Mouse (Mus musculus): ENCODE measurements around the gene Il27ra. TPM values are rescaled to one million over a fixed set of nuclear protein-coding genes. Genes with fewer than 3 reads are reported as not detected.

The Il27ra gene
- polyA plus RNA-seq, 1 experiment from 2014 or later = 4.4 TPM

GRCm38 (mm10) chr8:84072321-84072720, 29.9 kb upstream of the Il27ra start:
- 86% methylated on average over 10 of the region's 10 CpGs for WGBS
- Histone ChIP-seq H3K4me2 (no peak overlapping the region), H3K4me3 (no peak overlapping the region), H3K36me3 (peaks cover 25% of the 10 kb centered on the region), H3K9ac (no peak overlapping the region), H3K4me1 (replicated peaks) (peaks cover 45% of the 10 kb centered on the region), H3K9me3 (replicated peaks) (no peaks in the 10 kb centered on the region), H3K27ac (ENCODE audit: poor library complexity, severe bottlenecking) (no peak overlapping the region), H3K27me3 (replicated peaks) (no peaks in the 10 kb centered on the region)
- no peak for ATAC-seq (ENCODE audit: insufficient number of reproducible peaks, low FRiP score)

DNA sequence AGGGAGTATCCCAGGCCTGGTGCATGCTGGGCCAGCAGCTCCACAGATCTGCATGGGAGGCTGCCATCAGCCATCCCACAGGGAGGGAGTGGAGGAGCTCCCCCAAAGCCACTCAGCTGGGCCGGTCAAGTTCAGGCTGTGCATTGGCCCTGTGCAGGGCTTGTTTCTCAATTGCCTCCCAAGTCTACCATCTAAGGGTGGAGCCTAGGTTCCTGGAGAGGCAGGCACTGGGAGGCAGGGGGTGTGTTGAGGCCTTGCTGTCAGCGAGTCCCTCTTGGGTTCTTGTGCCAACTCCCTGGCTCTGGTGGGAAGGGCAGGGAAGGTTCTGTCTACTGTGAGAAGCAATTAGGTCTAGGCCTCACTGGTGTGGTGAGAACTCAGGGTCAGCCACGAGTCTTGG, 29.5 kb upstream of the Il27ra start:
- no peak overlapping the region for H3K4me3 ChIP-seq
- H3K4me1 ChIP-seq (replicated peaks) = peaks cover 45% of the 10 kb centered on the region
- H3K27me3 ChIP-seq (replicated peaks) = no peaks in the 10 kb centered on the region
- no peak overlapping the region for H3K27ac ChIP-seq (ENCODE audit: poor library complexity, severe bottlenecking)
- no peak for ATAC-seq (ENCODE audit: insufficient number of reproducible peaks, low FRiP score)
- H3K36me3 ChIP-seq = peaks cover 22% of the 10 kb centered on the region
- H3K4me2 ChIP-seq = no peak overlapping the region
- H3K9me3 ChIP-seq (replicated peaks) = no peaks in the 10 kb centered on the region
- no peak overlapping the region for H3K9ac ChIP-seq
- whole genome bisulfite sequencing = 66% methylated on average over 3 of the region's 3 CpGs

DNA sequence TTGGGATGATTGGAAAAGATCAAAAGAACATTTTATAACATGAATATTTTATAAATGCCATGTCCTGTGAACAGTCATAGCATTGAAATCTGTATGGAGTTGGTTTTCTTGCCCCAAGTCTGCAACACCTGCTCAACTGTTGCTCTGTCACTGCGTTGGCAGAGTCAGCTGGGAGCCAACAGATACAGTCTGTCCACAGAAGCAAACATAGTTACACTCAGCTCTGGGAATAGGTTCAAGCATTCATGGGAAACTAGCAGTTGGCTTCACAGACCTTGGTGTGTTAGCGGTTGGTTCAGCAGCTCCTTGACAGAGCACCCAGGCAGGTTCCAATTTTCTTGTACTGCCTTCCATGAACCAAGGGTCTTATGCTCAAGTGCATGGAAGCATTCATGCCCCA, 28.3 kb upstream of the Il27ra start:
- no peaks in the 10 kb centered on the region for H3K9me3 ChIP-seq (replicated peaks)
- ATAC-seq (ENCODE audit: insufficient number of reproducible peaks, low FRiP score) = no peak
- H3K9ac ChIP-seq = no peak overlapping the region
- WGBS = 83% methylated on average over 2 of the region's 2 CpGs
- no peak overlapping the region for H3K4me3 ChIP-seq
- peaks cover 45% of the 10 kb centered on the region for H3K4me1 ChIP-seq (replicated peaks)
- peaks cover 13% of the 10 kb centered on the region for H3K36me3 ChIP-seq
- H3K27ac ChIP-seq (ENCODE audit: poor library complexity, severe bottlenecking) = no peak overlapping the region
- no peaks in the 10 kb centered on the region for H3K27me3 ChIP-seq (replicated peaks)
- H3K4me2 ChIP-seq = no peak overlapping the region

GRCm38 (mm10) chr8:84070241-84070640, 27.9 kb upstream of the Il27ra start:
- Histone ChIP-seq H3K9me3 (replicated peaks) (no peaks in the 10 kb centered on the region), H3K4me2 (no peak overlapping the region), H3K9ac (no peak overlapping the region), H3K27ac (ENCODE audit: poor library complexity, severe bottlenecking) (no peak overlapping the region), H3K36me3 (peaks cover 11% of the 10 kb centered on the region), H3K27me3 (replicated peaks) (no peaks in the 10 kb centered on the region), H3K4me3 (no peak overlapping the region), H3K4me1 (replicated peaks) (peaks cover 45% of the 10 kb centered on the region)
- 69% methylated on average over 5 of the region's 5 CpGs for WGBS
- ATAC-seq (ENCODE audit: insufficient number of reproducible peaks, low FRiP score) = no peak

GRCm38 (mm10) chr8:84069750-84070149, 27.4 kb upstream of the Il27ra start:
- H3K9me3 ChIP-seq (replicated peaks) = no peaks in the 10 kb centered on the region
- WGBS = 73% methylated on average over 2 of the region's 2 CpGs
- ATAC-seq (ENCODE audit: insufficient number of reproducible peaks, low FRiP score) = no peak
- peaks cover 45% of the 10 kb centered on the region for H3K4me1 ChIP-seq (replicated peaks)
- no peak overlapping the region for H3K4me3 ChIP-seq
- H3K36me3 ChIP-seq = peaks cover 6% of the 10 kb centered on the region; the same call in 1 of the 2 replicates
- H3K9ac ChIP-seq = 0 out of 2 replicates have a peak overlapping the region, but pooled peaks have one; percentile 13
- H3K27ac ChIP-seq (ENCODE audit: poor library complexity, severe bottlenecking) = no peak overlapping the region
- no peaks in the 10 kb centered on the region for H3K27me3 ChIP-seq (replicated peaks)
- H3K4me2 ChIP-seq = no peak overlapping the region

DNA sequence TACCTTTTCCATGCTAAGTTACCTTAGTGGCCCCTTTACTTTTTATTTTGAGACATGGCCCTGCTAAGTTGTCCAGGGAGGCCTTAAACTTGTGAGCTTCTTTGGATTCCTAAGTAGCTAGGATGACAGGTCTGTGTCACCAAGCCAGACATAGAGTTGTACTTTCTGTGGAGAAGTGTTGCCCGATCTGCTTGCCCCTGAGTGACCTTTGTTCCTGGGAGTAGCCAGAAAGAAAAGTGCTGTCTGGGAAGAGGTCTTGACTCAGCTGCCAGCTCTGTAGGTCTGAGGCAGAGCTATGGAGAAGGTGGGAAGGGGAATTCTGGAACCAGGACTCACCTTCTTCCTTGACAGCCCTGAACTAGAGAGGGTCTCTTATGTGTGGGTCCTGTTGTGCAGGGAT, 26.8 kb upstream of the Il27ra start:
- WGBS = 32% methylated on average over 1 of the region's 1 CpGs
- Histone ChIP-seq H3K27me3 (replicated peaks) (no peaks in the 10 kb centered on the region), H3K4me2 (no peak overlapping the region), H3K9ac (0 out of 2 replicates have a peak overlapping the region, but pooled peaks have one; percentile 13), H3K4me1 (replicated peaks) (peaks cover 45% of the 10 kb centered on the region), H3K27ac (ENCODE audit: poor library complexity, severe bottlenecking) (no peak overlapping the region), H3K9me3 (replicated peaks) (no peaks in the 10 kb centered on the region), H3K4me3 (no peak overlapping the region), H3K36me3 (0 out of 2 replicates have a peak, but pooled peaks cover 3% of the 10 kb centered on the region)
- no peak for ATAC-seq (ENCODE audit: insufficient number of reproducible peaks, low FRiP score)

GRCm38 (mm10) chr8:84068316-84069035, 26.1 kb upstream of the Il27ra start:
- peak overlapping the region; percentile 36 for H3K27ac ChIP-seq (ENCODE audit: poor library complexity, severe bottlenecking)
- peaks cover 42% of the 10 kb centered on the region for H3K4me1 ChIP-seq (replicated peaks)
- H3K36me3 ChIP-seq = no peaks in the 10 kb centered on the region
- 35% methylated on average over 12 of the region's 12 CpGs for WGBS
- no peak overlapping the region; the same call in 1 of the 2 replicates for H3K4me3 ChIP-seq
- no peak for ATAC-seq (ENCODE audit: insufficient number of reproducible peaks, low FRiP score)
- no peaks in the 10 kb centered on the region for H3K27me3 ChIP-seq (replicated peaks)
- H3K9me3 ChIP-seq (replicated peaks) = no peaks in the 10 kb centered on the region
- peak overlapping the region; percentile 75 for H3K4me2 ChIP-seq
- H3K9ac ChIP-seq = no peak overlapping the region

GRCm38 (mm10) chr8:84067911-84068310, 25.5 kb upstream of the Il27ra start:
- H3K4me2 ChIP-seq = peak overlapping the region; percentile 75
- no peaks in the 10 kb centered on the region for H3K27me3 ChIP-seq (replicated peaks)
- peak overlapping the region; percentile 97 for H3K4me3 ChIP-seq
- H3K27ac ChIP-seq (ENCODE audit: poor library complexity, severe bottlenecking) = peak overlapping the region; percentile 36; the same call in 1 of the 2 replicates
- no peak overlapping the region for H3K9ac ChIP-seq
- no peaks in the 10 kb centered on the region for H3K36me3 ChIP-seq
- WGBS = 69% methylated on average over 7 of the region's 7 CpGs
- H3K9me3 ChIP-seq (replicated peaks) = no peaks in the 10 kb centered on the region
- ATAC-seq (ENCODE audit: insufficient number of reproducible peaks, low FRiP score) = no peak
- peaks cover 38% of the 10 kb centered on the region for H3K4me1 ChIP-seq (replicated peaks)

DNA sequence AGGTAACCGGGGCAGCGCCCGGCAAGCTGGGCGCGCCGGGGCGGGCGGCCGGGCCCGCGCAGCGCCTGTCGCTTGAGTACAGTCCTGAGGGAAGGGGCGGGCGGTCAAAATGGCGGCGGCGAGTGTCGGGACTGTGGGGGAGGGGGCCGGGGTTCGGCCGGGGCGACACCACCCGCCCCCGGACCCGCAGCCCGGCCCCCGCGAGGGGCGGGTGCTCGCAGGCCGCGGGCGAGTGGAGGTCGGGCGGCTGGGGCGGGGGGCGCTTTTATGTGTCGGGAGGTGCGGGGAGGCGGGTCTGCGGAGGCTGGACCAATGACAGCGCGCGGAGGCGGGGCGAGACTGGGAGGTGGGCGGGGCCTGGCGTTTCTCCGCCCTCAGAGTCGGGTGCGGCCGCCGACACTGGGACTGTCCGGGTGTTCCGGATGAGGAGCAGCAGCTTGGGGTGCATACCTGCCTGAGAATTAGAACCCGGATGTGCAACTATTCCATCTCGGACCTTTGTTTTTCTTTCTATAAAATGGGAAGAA, 24.7 kb upstream of the Il27ra start:
- H3K9ac ChIP-seq = peak overlapping the region; percentile 90
- WGBS = under 1% methylated on average over 57 of the region's 58 CpGs
- H3K9me3 ChIP-seq (replicated peaks) = no peaks in the 10 kb centered on the region
- H3K4me1 ChIP-seq (replicated peaks) = peaks cover 38% of the 10 kb centered on the region
- H3K27me3 ChIP-seq (replicated peaks) = no peaks in the 10 kb centered on the region
- no peaks in the 10 kb centered on the region for H3K36me3 ChIP-seq
- peak; percentile 83 for ATAC-seq (ENCODE audit: insufficient number of reproducible peaks, low FRiP score)
- H3K27ac ChIP-seq (ENCODE audit: poor library complexity, severe bottlenecking) = peak overlapping the region; percentile 96
- H3K4me2 ChIP-seq = peak overlapping the region; percentile 75
- peak overlapping the region; percentile 97 for H3K4me3 ChIP-seq

DNA sequence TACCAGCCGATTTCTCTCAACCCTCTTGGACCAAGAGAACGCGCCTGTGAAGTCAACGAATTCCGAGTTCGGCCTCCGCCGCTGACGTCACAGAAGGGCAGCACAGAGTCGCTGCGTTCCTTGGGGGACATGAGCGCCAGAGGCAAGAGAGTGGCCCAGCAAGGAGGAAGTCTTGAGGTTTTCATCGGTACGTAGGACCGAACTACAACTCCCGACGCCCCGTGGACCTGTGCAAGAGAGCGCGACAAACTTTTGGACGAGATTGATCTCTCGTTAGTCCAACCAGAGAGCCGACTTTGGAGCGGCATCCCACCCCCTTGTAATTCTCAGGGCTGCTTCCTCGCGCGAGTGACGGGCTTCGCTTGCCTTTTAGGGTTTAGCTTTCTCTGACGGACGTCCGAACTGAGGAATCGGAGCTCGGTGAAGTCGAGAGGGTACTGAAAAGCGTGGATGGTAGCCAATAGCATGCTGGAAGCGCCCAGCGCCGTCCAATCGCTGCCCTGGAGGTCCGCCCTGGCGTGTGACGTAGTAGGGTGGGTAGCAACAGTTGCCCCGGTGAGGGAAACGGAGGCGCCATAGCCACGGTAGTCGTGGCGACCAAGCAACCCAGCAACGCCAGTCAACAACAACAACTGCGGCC, 24.0 kb upstream of the Il27ra start, which contains the start of gene Rfx1:
Gene Rfx1, plus strand, starts transcription at position 544 of the 640 bp plus-strand sequence.
- WGBS = under 1% methylated on average over 51 of the region's 51 CpGs
- peak; percentile 98 for ATAC-seq (ENCODE audit: insufficient number of reproducible peaks, low FRiP score)

GRCm38 (mm10) chr8:84065457-84066072, 23.2 kb upstream of the Il27ra start:
- ATAC-seq (ENCODE audit: insufficient number of reproducible peaks, low FRiP score) = no peak
- no peaks in the 10 kb centered on the region for H3K27me3 ChIP-seq (replicated peaks)
- H3K4me1 ChIP-seq (replicated peaks) = peaks cover 26% of the 10 kb centered on the region
- H3K36me3 ChIP-seq = no peaks in the 10 kb centered on the region
- peak overlapping the region; percentile 76 for H3K9ac ChIP-seq
- H3K27ac ChIP-seq (ENCODE audit: poor library complexity, severe bottlenecking) = peak overlapping the region; percentile 83
- H3K4me2 ChIP-seq = peak overlapping the region; percentile 75
- WGBS = 36% methylated on average over 5 of the region's 5 CpGs
- H3K9me3 ChIP-seq (replicated peaks) = no peaks in the 10 kb centered on the region
- peak overlapping the region; percentile 97 for H3K4me3 ChIP-seq

More for the DNA sequence above, 24.0 kb upstream of the Il27ra start, which contains the start of gene Rfx1:
- H3K27ac ChIP-seq (ENCODE audit: poor library complexity, severe bottlenecking) = peak within 1 kb of the TSS; percentile 96
- peaks cover 31% of the 10 kb centered on the region for H3K4me1 ChIP-seq (replicated peaks)
- peak within 1 kb of the TSS; percentile 75 for H3K4me2 ChIP-seq
- no peaks in the 10 kb centered on the region for H3K9me3 ChIP-seq (replicated peaks)
- no peaks in the 10 kb centered on the region for H3K36me3 ChIP-seq
- H3K9ac ChIP-seq = peak within 1 kb of the TSS; percentile 90
- peak within 1 kb of the TSS; percentile 97 for H3K4me3 ChIP-seq
- no peaks in the 10 kb centered on the region for H3K27me3 ChIP-seq (replicated peaks)

Measured in heart, embryonic 12.5 days (tissue).